Mouse (Mus musculus) heart, adult 2 months (tissue): ENCODE measurements around the gene Ehd4. TPM values are rescaled to one million over a fixed set of nuclear protein-coding genes. Genes with fewer than 3 reads are reported as not detected.

Experiments
- DNase-seq, 2 experiments: peaks; one replicate each; pipeline ENCODE4 v3.0.0; 2021
- H3K27ac ChIP-seq: fragments of 200-600 bp; 2 replicates; pipeline ENCODE4 v1.8.1; 2022
- H3K27me3 ChIP-seq: fragments of 200-500 bp; 2 replicates; pipeline ENCODE4 v1.6.1; 2012; ENCODE audit warnings: mild to moderate bottlenecking, low read length, inconsistent platforms, mixed read lengths; ENCODE audit not compliant: control insufficient read depth, insufficient read depth
- H3K36me3 ChIP-seq: fragments of 200-500 bp; 2 replicates; pipeline ENCODE4 v1.6.1; 2012; ENCODE audit warnings: low read length, inconsistent platforms; ENCODE audit not compliant: control insufficient read depth, insufficient read depth
- H3K4me1 ChIP-seq: fragments of 200-500 bp; 2 replicates; pipeline ENCODE4 v1.6.1; 2011; ENCODE audit warnings: low read length; ENCODE audit not compliant: control insufficient read depth, insufficient read depth
- H3K4me3 ChIP-seq: fragments of 200-600 bp; 2 replicates; pipeline ENCODE4 v1.8.1; 2022
- H3K79me2 ChIP-seq: fragments of 200-500 bp; replicated peaks from 2 replicates; pipeline ENCODE4 v1.6.1; 2012; ENCODE audit warnings: mild to moderate bottlenecking, inconsistent platforms, low read length, moderate library complexity, mixed read lengths; ENCODE audit not compliant: control insufficient read depth, insufficient read depth
- H3K9ac ChIP-seq: fragments of 200-500 bp; 2 replicates; pipeline ENCODE4 v1.6.1; 2012; ENCODE audit warnings: low read depth, mild to moderate bottlenecking, control low read depth, inconsistent platforms, low read length, mixed read lengths
- CTCF ChIP-seq: fragments of 200-600 bp; IDR thresholded peaks from 2 replicates; pipeline ENCODE4 v1.8.1; 2022; ENCODE audit warnings: antibody characterized with exemption, mild to moderate bottlenecking, moderate library complexity
- EP300 ChIP-seq: fragments of 200-500 bp; IDR thresholded peaks from 2 replicates; pipeline ENCODE4 v1.6.1; 2011; ENCODE audit warnings: low read depth, low read length, control low read depth; ENCODE audit not compliant: insufficient read depth
- POLR2A ChIP-seq: fragments of 200-500 bp; IDR thresholded peaks from 2 replicates; pipeline ENCODE4 v1.6.1; 2011; ENCODE audit warnings: mild to moderate bottlenecking, low read depth, low read length, control low read depth; ENCODE audit not compliant: insufficient read depth
- WGBS: fragments of 180-500 bp; shearing (Covaris S2); methylation state at CpG from one replicate; pipeline ENCODE4 v1.1.7; 2018; 5-methylcytosine and 5-hydroxymethylcytosine counted together
- intact Hi-C: fragments of 180-260 bp; cut with DNase I; formaldehyde crosslinking; loops from one replicate; pipeline ENCODE4 v1.15.1; 2025
- polyA plus RNA-seq: library from polyadenylated mRNA; depleted of rRNA; stranded (reverse); fragments of >200 nt; gene quantifications from 2 replicates; pipeline ENCODE4 v1.2.3, GENCODE M21; 2012
- total RNA-seq, 2 experiments: library from RNA; stranded (reverse); gene quantifications; 2 replicates each; pipeline ENCODE4 v1.2.3; 2021

Gene Ehd4
- total and polyA plus RNA-seq, 3 experiments: 213 to 373 (median 330) TPM

GRCm38 (mm10) chr2:120178936-120179335 is 24.5 kb upstream of the Ehd4 start:
- Histone ChIP-seq H3K4me3 (no peak overlapping the region), H3K27ac (no peak overlapping the region), H3K4me1 (no peaks in the 10 kb centered on the region), H3K36me3 (no peaks in the 10 kb centered on the region), H3K79me2 (no peaks in the 10 kb centered on the region), H3K9ac (no peak overlapping the region), H3K27me3 (no peaks in the 10 kb centered on the region)
- no peak for DNase-seq
- intact Hi-C loops: no loop called here
- no peak for TF ChIP-seq EP300
- TF ChIP-seq CTCF: peak; percentile 53

- DNase-seq: peak; percentile 40 to 66
- no peak overlapping the region for H3K27ac ChIP-seq
These were observed 19.3 kb upstream of the Ehd4 start for GRCm38 (mm10) chr2:120173718-120174117.

DNA sequence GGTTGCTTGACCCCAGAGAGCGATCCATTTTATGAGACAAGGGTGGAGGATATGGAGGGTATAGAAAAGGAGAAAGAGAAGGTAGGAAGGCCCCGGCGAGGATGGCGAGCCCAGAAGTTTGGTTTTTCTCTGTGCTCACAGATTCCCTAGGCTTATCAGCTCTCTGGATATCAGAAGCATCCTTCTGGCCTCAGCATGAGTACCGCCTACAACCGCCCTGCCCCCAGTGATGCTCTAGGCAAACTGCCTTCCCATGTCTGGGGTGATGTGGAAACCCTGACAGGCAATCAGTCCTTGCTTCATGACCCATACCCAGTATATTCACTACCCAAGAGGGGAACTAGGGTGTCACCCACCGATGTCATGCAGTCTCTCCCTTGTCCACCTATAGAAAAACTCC is 17.0 kb upstream of the Ehd4 start:
- no peak overlapping the region for H3K9ac ChIP-seq
- no peaks in the 10 kb centered on the region for H3K79me2 ChIP-seq
- TF ChIP-seq POLR2A (no peak), CTCF (no peak), EP300 (no peak)
- H3K4me3 ChIP-seq: no peak overlapping the region
- no peaks in the 10 kb centered on the region for H3K36me3 ChIP-seq
- no peak overlapping the region for H3K27ac ChIP-seq
- peaks cover 1% of the 10 kb centered on the region; the same call in 1 of the 2 replicates for H3K4me1 ChIP-seq
- 87% methylated on average over 7 of the region's 7 CpGs for WGBS
- H3K27me3 ChIP-seq: no peaks in the 10 kb centered on the region
- DNase-seq: no peak
- intact Hi-C loops: loop anchor here (5.0 kb wide), 2 partner anchors 111 to 199 kb away; partner anchors contain the start of gene Mapkbp1

More at GRCm38 (mm10) chr2:120173718-120174117, 19.3 kb upstream of the Ehd4 start:
- Histone ChIP-seq H3K79me2 (no peaks in the 10 kb centered on the region), H3K9ac (no peak overlapping the region), H3K36me3 (no peaks in the 10 kb centered on the region), H3K4me1 (no peaks in the 10 kb centered on the region), H3K4me3 (no peak overlapping the region), H3K27me3 (no peaks in the 10 kb centered on the region)
- WGBS: 25% methylated on average over 10 of the region's 10 CpGs
- intact Hi-C loops: loop anchor here (2.0 to 5.0 kb wide), 3 partner anchors 91 to 201 kb away; partner anchors contain the start of gene Mapkbp1
- TF ChIP-seq EP300 (no peak), CTCF (no peak; the same call in 1 of the 2 replicates), POLR2A (no peak)

GRCm38 (mm10) chr2:120170726-120171125 is 16.3 kb upstream of the Ehd4 start:
- 32% methylated on average over 1 of the region's 1 CpGs for WGBS
- H3K9ac ChIP-seq: no peak overlapping the region
- H3K79me2 ChIP-seq: no peaks in the 10 kb centered on the region
- peaks cover 1% of the 10 kb centered on the region; the same call in 1 of the 2 replicates for H3K4me1 ChIP-seq
- H3K27me3 ChIP-seq: no peaks in the 10 kb centered on the region
- H3K4me3 ChIP-seq: no peak overlapping the region
- no peaks in the 10 kb centered on the region for H3K36me3 ChIP-seq
- H3K27ac ChIP-seq: no peak overlapping the region
- DNase-seq: no peak
- TF ChIP-seq EP300: no peak
- peak; percentile 79 for TF ChIP-seq CTCF
- TF ChIP-seq POLR2A: no peak
- intact Hi-C loops: loop anchor here (1.0 to 5.0 kb wide), 3 partner anchors 85 to 198 kb away; partner anchors contain the start of gene Mapkbp1

DNA sequence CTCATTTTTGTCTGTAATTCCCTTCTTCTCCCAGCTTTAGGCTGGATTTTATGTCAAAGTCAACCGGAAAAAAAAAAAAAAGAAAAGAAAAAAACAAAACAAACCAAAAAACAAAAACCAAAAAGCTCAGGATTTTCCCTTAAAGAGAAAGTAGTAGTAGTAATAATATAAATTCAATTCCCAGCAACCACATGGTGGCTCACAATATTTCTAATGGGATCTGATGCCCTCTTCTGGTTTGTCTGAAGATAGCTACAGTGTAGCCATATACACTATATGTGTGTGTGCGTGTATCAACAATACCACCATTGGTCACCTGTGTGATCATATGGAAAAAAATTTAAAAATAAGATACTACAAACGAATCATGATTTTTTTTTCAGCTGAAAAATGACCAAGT is 15.0 kb upstream of the Ehd4 start:
- whole genome bisulfite sequencing: 80% methylated on average over 3 of the region's 3 CpGs
- no peak for DNase-seq
- H3K36me3 ChIP-seq: no peaks in the 10 kb centered on the region
- no peak overlapping the region for H3K27ac ChIP-seq
- no peaks in the 10 kb centered on the region for H3K27me3 ChIP-seq
- H3K4me3 ChIP-seq: no peak overlapping the region
- H3K9ac ChIP-seq: no peak overlapping the region
- intact Hi-C loops: no loop called here
- TF ChIP-seq CTCF (peak; percentile 75), EP300 (no peak)
- H3K79me2 ChIP-seq: no peaks in the 10 kb centered on the region
- H3K4me1 ChIP-seq: peaks cover 1% of the 10 kb centered on the region; the same call in 1 of the 2 replicates

GRCm38 (mm10) chr2:120167763-120168162 is 13.4 kb upstream of the Ehd4 start:
- WGBS: 84% methylated on average over 8 of the region's 8 CpGs
- no peak for DNase-seq
- peaks cover 1% of the 10 kb centered on the region; the same call in 1 of the 2 replicates for H3K4me1 ChIP-seq
- intact Hi-C loops: no loop called here
- H3K79me2 ChIP-seq: no peaks in the 10 kb centered on the region
- no peaks in the 10 kb centered on the region for H3K27me3 ChIP-seq
- no peak overlapping the region for H3K9ac ChIP-seq
- no peaks in the 10 kb centered on the region for H3K36me3 ChIP-seq
- H3K4me3 ChIP-seq: no peak overlapping the region
- H3K27ac ChIP-seq: no peak overlapping the region
- TF ChIP-seq CTCF (no peak), POLR2A (no peak), EP300 (no peak)
